Mouse (Mus musculus) neural tube, embryonic 10.5 days (tissue): Measurements from ENCODE around the gene Gkn2.

Source experiments
- DNase-seq: peaks from one replicate; pipeline ENCODE4 v3.0.0-alpha.2; 2017; ENCODE audit warnings: low spot score; ENCODE audit errors: extremely low spot score

The Gkn2 gene

GRCm38 (mm10) chr6:87373057-87373456 lies at the start of gene Gkn2:
Gene Gkn2 (plus strand): TSS chr6:87373357.
- no peak for DNase-seq

GRCm38 (mm10) chr6:87323381-87323780 lies 49.8 kb upstream of the Gkn2 start:
- no peak for DNase-seq

GRCm38 (mm10) chr6:87326932-87327331 lies 46.2 kb upstream of the Gkn2 start:
- no peak for DNase-seq

GRCm38 (mm10) chr6:87328265-87329173 lies 44.6 kb upstream of the Gkn2 start:
- no peak for DNase-seq

GRCm38 (mm10) chr6:87332380-87332779 lies 40.8 kb upstream of the Gkn2 start:
- no peak for DNase-seq

GRCm38 (mm10) chr6:87334361-87335090 lies 38.6 kb upstream of the Gkn2 start:
- peak; percentile 52 for DNase-seq

- peak; percentile 83 for DNase-seq
Measured at GRCm38 (mm10) chr6:87335091-87335934, 37.8 kb upstream of the Gkn2 start, which contains the start of gene Antxr1. Gene Antxr1 (minus strand): TSS chr6:87335821.

GRCm38 (mm10) chr6:87335935-87336295 lies 37.2 kb upstream of the Gkn2 start:
- DNase-seq, result no peak

- DNase-seq, result no peak
Measured at GRCm38 (mm10) chr6:87350829-87351228, 22.3 kb upstream of the Gkn2 start, which contains the start of gene Gkn1. Gene Gkn1 (minus strand): TSS chr6:87350942.

- DNase-seq, result no peak
Measured at GRCm38 (mm10) chr6:87354441-87354840, 18.7 kb upstream of the Gkn2 start.

- no peak for DNase-seq
Measured at GRCm38 (mm10) chr6:87369223-87369622, 3.9 kb upstream of the Gkn2 start.

GRCm38 (mm10) chr6:87383926-87384691 lies 11.0 kb downstream of the Gkn2 start:
- DNase-seq, result no peak

GRCm38 (mm10) chr6:87384761-87385160 lies 11.6 kb downstream of the Gkn2 start:
- DNase-seq, result no peak

- peak; percentile 69 for DNase-seq
Measured at GRCm38 (mm10) chr6:87386203-87386602, 13.0 kb downstream of the Gkn2 start.

- DNase-seq, result no peak
Measured at GRCm38 (mm10) chr6:87386681-87387080, 13.5 kb downstream of the Gkn2 start.

GRCm38 (mm10) chr6:87388877-87389276 lies 15.7 kb downstream of the Gkn2 start, which contains the start of gene Gkn3:
Gene Gkn3 (minus strand): TSS chr6:87388935.
- DNase-seq, result no peak

GRCm38 (mm10) chr6:87389455-87389989 lies 16.4 kb downstream of the Gkn2 start:
- no peak for DNase-seq

- no peak for DNase-seq
Measured at GRCm38 (mm10) chr6:87393466-87394205, 20.5 kb downstream of the Gkn2 start.

- DNase-seq, result no peak
Measured at GRCm38 (mm10) chr6:87394783-87395182, 21.6 kb downstream of the Gkn2 start.

GRCm38 (mm10) chr6:87399137-87399536 lies 26.0 kb downstream of the Gkn2 start:
- DNase-seq, result peak; percentile 82
